Mouse (Mus musculus) kidney, postnatal 25 days (tissue): ENCODE measurements around the gene Prss23.

Experiments used
- DNase-seq, 2 experiments: peaks; one replicate each; pipeline ENCODE4 v3.0.0; 2021; ENCODE audit warnings: mixed read lengths in 2 of 2

Prss23 gene

GRCm38 (mm10) chr7:89499516-89500307 is 27.3 kb downstream of the Prss23 start:
- DNase-seq, result peak; percentile 64 to 74

DNA sequence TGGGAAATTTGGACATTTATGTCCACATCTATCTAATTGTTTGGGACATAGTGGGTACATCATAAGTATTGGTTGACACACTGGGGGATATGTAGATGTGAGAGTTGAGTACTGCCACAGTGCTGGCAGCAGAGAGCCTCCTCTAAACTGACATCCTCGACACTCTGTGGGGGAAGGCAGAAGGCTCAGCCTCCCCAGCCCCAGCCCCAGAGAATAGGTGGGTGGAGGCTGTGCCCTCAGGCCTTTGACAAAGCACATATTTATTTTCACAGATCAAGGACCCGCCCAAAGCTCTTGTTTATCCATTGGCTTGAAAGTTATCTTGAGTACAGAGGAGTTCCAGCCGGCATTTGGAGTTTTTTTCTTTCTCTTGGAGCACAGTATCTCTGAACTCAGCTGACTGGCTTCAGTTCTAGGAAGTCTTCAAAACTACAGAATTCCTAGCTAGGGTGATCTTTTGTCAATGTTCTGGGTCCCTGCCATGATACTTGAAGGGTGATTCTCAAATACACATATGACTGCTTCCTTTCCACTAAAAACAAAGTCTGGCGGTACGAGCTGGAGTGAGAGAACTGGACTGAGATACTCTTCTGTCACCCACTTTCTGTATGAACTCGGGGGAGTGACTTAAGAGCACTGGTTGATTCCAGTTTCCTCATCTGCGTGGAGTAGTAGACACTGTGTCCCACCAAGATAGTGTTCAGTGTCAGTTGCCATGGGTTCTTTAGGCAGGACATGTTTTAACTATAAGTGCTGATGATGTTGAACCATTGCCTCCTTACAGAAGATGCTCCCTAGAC is 43.0 kb downstream of the Prss23 start:
- no peak for DNase-seq

DNA sequence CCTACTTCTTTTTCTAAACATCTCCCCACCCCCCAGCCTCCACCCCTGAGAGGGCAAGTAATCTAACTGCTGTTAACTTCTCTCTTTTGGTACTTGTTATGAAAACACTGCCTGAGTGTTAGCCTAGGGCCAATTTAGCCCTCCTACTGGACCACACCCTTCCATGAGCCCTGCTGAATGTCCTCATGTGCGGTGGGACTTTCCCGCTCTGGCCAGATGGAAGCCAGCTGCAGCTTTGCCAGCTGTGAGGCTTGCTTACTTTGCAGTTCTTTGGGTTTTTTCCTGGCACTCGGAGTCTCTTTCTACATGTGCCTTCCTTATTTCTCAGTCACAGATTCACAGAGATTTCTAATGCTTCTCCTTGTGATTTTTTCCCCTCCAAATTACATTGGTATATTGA is 45.3 kb downstream of the Prss23 start:
- peak; percentile 15 to 58 for DNase-seq

GRCm38 (mm10) chr7:89478490-89478889 is 48.5 kb downstream of the Prss23 start:
- DNase-seq, result peak; percentile 49 to 79

DNA sequence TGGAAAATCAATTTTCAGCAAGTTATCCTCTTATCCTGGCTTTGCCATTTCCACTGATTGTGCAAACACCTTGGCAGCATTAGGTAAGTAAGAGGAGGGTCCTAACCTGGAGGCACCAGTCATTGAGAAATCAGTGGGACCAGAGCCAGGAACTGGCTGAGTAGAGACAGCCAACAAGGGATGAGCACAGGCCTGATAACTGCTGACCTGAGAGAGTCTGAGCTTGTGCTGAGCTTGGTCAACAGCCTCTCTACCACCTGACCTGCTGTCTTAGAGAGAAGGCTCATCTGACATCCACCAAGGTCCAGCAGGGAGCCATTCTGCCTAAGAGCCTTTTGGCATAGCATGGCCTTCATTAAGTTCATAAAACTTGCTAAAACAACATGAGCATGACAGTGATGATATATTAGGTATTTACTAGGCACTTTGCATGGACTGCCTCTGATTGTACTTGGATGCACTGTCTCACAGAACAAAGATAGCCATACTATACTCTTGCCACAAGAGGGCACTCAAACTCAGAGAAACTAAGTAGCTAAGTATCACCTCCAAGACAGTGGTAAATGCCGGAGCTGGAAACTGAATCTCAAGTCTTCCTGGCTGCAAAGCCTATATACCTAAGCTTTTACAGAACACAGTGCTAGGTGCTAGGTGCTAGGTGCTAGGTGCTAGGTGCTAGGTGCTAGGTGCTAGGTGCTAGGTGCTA is 49.5 kb downstream of the Prss23 start:
- DNase-seq, result peak; percentile 44 to 65

- peak in 1 of 2 experiments; percentile 55 for DNase-seq
Observed at GRCm38 (mm10) chr7:89473442-89473841, 53.5 kb downstream of the Prss23 start.

GRCm38 (mm10) chr7:89463775-89464592 is 63.0 kb downstream of the Prss23 start:
- no peak for DNase-seq

DNA sequence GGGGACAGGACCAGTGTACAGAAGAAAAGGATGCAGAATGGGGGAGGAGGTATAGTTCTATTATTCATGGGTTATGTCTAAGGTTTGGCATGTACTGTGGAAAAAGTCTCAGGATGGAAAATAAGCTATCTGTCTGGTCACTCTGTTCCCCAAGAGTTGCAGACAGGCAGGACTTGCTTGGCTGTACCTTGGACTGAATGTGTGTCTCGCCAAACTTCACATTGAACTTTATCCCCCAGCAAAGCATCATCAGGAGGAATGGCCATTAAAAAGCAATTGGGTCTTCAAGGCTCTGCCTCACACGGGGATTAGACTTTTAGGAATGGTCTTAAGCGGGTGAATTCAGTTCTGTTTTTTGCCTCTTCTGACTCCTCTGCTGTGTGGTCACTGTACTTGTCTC is 63.7 kb downstream of the Prss23 start:
- peak; percentile 15 to 63 for DNase-seq

- DNase-seq, result no peak
Observed at GRCm38 (mm10) chr7:89462646-89463207, 64.3 kb downstream of the Prss23 start.

- no peak for DNase-seq
Observed at GRCm38 (mm10) chr7:89461351-89461750, 65.6 kb downstream of the Prss23 start.

- DNase-seq, result no peak
Observed at GRCm38 (mm10) chr7:89460911-89461310, 66.1 kb downstream of the Prss23 start.

DNA sequence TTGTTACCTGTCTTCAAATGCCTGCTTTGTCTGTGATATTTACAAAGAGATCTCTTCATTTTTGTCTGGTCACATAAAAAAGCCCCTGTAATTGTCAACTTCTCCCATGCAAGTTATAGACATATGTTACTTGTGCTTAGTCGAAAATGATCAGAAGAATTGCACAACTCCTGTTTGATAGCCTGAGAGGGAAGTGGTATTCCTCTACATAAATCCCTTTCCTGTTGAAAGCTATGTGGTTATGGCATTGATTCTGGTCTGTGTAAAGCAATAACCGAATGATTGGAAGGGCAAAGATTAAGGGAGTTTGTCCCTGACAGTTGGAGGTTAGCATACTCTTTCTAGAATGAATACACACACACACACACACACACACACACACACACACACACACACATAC is 67.3 kb downstream of the Prss23 start:
- DNase-seq, result no peak
